Mouse (Mus musculus) heart, adult 11 months (tissue): ENCODE results near the gene Uqcrq.

ENCODE experiments used
- DNase-seq: peaks from one replicate; pipeline ENCODE4 v3.0.0; 2022

The Uqcrq gene

GRCm38 (mm10) chr11:53430670-53431346 lies at the start of gene Uqcrq, which contains the start of gene Gdf9:
Gene Uqcrq (minus strand): TSS chr11:53430831.
Gene Gdf9 (plus strand): TSS chr11:53431023.
- peak; percentile 100 for DNase-seq

GRCm38 (mm10) chr11:53479783-53480301 lies 49.2 kb upstream of the Uqcrq start, which contains the start of the genes Gm9945 and Sowaha:
Gene Gm9945 (plus strand): TSS chr11:53480166.
Gene Sowaha (minus strand): TSS chr11:53480274.
- DNase-seq: no peak

- no peak for DNase-seq
Measured at GRCm38 (mm10) chr11:53479171-53479782, 48.6 kb upstream of the Uqcrq start.

GRCm38 (mm10) chr11:53478383-53479170 lies 47.9 kb upstream of the Uqcrq start:
- DNase-seq: no peak

GRCm38 (mm10) chr11:53477833-53478232 lies 47.2 kb upstream of the Uqcrq start:
- no peak for DNase-seq

- no peak for DNase-seq
Measured at GRCm38 (mm10) chr11:53475620-53476019, 45.0 kb upstream of the Uqcrq start.

GRCm38 (mm10) chr11:53472709-53473108 lies 42.1 kb upstream of the Uqcrq start:
- no peak for DNase-seq

GRCm38 (mm10) chr11:53469968-53470695 lies 39.5 kb upstream of the Uqcrq start, which contains the start of gene Gm9837:
Gene Gm9837 (minus strand): TSS chr11:53470479.
- DNase-seq: peak; percentile 98

- no peak for DNase-seq
Measured at GRCm38 (mm10) chr11:53469294-53469967, 38.8 kb upstream of the Uqcrq start.

GRCm38 (mm10) chr11:53466231-53466971 lies 35.8 kb upstream of the Uqcrq start:
- DNase-seq: peak; percentile 96

- DNase-seq: no peak
Measured at GRCm38 (mm10) chr11:53463551-53464424, 33.2 kb upstream of the Uqcrq start.

- no peak for DNase-seq
Measured at GRCm38 (mm10) chr11:53461727-53462126, 31.1 kb upstream of the Uqcrq start.

- DNase-seq: no peak
Measured at GRCm38 (mm10) chr11:53460192-53460591, 29.6 kb upstream of the Uqcrq start.

GRCm38 (mm10) chr11:53458996-53459395 lies 28.4 kb upstream of the Uqcrq start:
- no peak for DNase-seq

GRCm38 (mm10) chr11:53457372-53457954 lies 26.8 kb upstream of the Uqcrq start:
- no peak for DNase-seq

- peak; percentile 97 for DNase-seq
Measured at GRCm38 (mm10) chr11:53456474-53457371, 26.1 kb upstream of the Uqcrq start, which contains the start of the genes Gm10447 and Shroom1. Gene Gm10447 (minus strand): TSS chr11:53457110. Gene Shroom1 (plus strand): TSS chr11:53457205.

GRCm38 (mm10) chr11:53453031-53453430 lies 22.4 kb upstream of the Uqcrq start:
- DNase-seq: no peak

GRCm38 (mm10) chr11:53452396-53452795 lies 21.8 kb upstream of the Uqcrq start:
- no peak for DNase-seq
